Mouse (Mus musculus): ENCODE data around the gene Vgll3. TPM values are rescaled to one million over a fixed set of nuclear protein-coding genes. Genes with fewer than 3 reads are reported as not detected.

The Vgll3 gene
- not detected in 2 replicates for total RNA-seq (2017)

DNA sequence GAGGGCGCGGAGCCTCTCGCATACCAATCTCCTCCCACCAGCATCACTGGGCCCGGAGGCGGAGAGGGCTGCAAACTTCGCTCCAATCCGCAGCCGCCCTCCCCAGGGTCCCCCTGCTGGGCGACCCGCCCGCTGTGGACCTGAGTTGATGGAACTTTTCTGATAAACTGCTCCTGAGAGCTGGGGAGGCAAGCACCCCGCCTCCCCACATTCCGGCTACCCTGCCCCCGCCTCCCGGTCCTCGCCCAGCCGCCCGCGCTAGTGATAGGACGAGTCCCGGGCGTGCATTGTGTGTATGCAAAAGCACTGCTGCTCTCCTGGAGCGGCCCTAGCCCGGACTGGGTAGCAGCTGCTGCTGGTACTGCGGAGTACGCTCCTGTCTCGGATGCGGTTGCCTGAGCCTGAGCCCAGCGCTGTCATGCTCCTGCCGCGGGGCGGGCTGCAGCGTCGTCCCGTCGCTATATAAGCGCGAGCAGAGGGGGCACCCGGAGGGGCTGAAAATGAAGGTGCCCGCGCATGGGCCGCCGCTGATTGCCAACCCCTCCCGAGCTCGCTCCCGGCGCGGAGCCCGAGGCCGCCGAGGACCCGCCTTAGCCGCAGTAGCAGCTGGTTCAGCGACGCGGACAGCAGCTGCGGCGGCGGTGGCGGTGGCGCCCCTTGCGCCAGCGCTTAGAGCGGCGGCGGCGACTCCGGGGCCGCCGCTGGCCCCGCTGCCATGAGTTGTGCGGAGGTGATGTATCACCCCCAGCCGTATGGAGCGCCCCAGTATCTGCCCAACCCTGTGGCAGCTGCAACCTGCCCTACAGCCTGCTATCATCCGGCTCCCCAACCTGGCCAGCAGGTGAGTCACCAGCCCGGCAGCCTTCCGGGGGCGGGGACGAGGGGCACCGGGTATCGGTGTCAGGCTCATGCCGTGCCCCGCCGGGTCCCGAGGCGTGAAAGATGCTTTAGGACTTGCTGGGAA, at the start of gene Vgll3:
TSS of gene Vgll3 (plus strand) at position 340 of the 964 bp plus-strand sequence.
- peak; percentile 78 for ATAC-seq (replicated peaks; ENCODE audit: low read depth, poor library complexity, severe bottlenecking)

GRCm38 (mm10) chr16:65765976-65766375, 49.1 kb upstream of the Vgll3 start:
- no peak for ATAC-seq (replicated peaks; ENCODE audit: low read depth, poor library complexity, severe bottlenecking)

GRCm38 (mm10) chr16:65785959-65786358, 29.1 kb upstream of the Vgll3 start:
- no peak for ATAC-seq (replicated peaks; ENCODE audit: low read depth, poor library complexity, severe bottlenecking)

- ATAC-seq (replicated peaks; ENCODE audit: low read depth, poor library complexity, severe bottlenecking): no peak
These were observed 1.0 kb downstream of the Vgll3 start for GRCm38 (mm10) chr16:65816059-65816458.

GRCm38 (mm10) chr16:65818779-65819178, 3.7 kb downstream of the Vgll3 start:
- ATAC-seq (replicated peaks; ENCODE audit: low read depth, poor library complexity, severe bottlenecking): no peak

DNA sequence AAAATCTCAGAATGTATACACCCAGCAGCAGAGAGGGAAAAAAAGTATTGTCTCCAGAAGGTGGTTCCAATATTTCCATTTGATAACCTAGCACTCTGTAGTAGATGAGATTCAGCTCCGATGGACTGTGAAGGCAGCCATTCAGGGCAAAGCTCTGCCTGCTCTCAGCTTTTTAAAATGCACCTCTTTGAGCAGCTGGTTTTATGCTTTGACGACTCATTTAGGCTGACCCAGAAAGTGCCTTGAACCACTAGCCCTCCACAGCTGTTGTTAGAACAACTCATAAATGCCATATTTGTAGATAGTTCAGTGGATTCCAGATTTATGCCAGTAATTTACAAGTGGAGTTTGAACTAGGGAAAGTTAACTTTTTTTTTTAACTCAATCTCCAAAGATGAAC, 5.7 kb downstream of the Vgll3 start:
- ATAC-seq (replicated peaks; ENCODE audit: low read depth, poor library complexity, severe bottlenecking): no peak

DNA sequence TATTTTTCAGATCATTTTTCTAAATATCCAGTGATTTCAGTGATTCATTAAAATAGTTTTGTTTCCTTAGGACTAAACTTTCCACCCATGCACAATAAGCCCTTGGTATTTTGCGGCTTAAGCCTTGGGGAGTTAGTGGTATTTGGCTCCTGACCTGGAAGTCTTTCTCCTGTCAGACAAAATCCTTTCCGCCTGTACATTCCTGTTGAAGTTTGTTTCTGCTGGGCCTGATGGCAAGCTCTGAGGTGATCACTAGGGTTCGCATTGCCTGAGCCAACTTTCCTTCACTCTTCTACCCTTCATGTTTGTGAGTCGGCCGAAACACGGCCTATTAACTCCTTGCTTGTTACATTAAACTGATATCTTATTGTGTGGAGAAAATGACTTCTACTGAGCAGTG, 8.7 kb downstream of the Vgll3 start:
- ATAC-seq (replicated peaks; ENCODE audit: low read depth, poor library complexity, severe bottlenecking): no peak

DNA sequence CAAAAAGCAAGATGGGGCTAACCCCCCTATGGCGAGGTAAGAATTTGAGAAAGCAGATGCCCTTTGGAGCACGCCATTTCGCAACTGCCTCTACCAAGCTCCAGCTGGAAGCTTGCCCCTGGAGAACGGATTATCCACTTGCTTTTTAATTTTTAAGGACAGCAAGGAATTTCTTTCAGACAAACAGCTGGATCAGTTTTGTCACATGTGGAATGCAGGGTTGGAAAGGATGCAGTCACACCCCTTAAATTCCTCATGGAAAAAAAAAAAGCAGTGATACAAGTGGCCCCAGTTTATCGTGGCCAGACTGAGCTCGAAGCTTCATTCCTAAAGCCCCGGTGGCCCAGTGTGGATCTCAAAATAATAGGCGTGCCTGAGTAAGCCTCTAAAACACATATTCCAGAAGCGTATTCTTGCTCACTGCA, 13.1 kb downstream of the Vgll3 start:
- ATAC-seq (replicated peaks; ENCODE audit: low read depth, poor library complexity, severe bottlenecking): no peak

DNA sequence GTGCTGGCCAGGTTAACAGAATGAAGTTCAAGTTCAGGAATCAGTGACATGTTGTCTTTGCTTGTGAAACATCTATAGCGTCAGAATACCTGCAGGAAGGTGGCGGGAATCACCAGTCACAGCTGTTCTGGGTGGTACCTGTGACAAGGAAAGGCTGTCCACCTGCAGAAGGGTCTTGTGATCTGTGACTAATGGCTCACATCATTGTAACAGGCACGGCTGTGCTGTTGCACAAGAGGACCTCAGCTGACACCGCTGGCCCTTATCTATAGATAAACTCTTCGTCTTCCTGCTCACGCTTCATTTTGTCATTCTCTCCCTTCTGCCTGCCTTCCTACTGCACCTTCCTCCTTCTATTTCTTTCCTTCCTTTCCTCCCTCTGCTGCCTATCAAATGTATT, 14.0 kb downstream of the Vgll3 start:
- no peak for ATAC-seq (replicated peaks; ENCODE audit: low read depth, poor library complexity, severe bottlenecking)

GRCm38 (mm10) chr16:65834721-65835120, 19.7 kb downstream of the Vgll3 start:
- ATAC-seq (replicated peaks; ENCODE audit: low read depth, poor library complexity, severe bottlenecking): no peak

GRCm38 (mm10) chr16:65850126-65850525, 35.1 kb downstream of the Vgll3 start:
- ATAC-seq (replicated peaks; ENCODE audit: low read depth, poor library complexity, severe bottlenecking): no peak

DNA sequence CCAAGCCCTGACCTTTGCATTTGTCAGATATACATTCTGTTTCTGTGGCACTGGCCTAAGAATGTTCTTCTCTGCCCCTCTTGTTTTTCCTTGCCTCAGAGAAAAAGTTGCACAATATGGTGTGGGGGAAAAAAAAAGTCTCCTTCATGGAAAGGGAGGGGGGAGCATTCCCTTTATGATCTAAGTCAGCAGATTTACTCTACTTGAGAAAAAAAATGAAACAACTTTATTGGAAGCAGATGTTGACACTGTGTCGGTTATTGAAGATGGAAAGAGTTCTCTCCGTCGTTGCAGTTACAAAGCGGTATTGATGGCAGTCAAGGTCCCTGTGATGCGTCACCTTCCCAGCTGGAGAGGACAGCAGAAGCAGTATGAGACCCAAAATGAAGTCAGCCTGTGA, 49.4 kb downstream of the Vgll3 start:
- ATAC-seq (replicated peaks; ENCODE audit: low read depth, poor library complexity, severe bottlenecking): no peak

GRCm38 (mm10) chr16:65867927-65868326, 52.9 kb downstream of the Vgll3 start:
- no peak for ATAC-seq (replicated peaks; ENCODE audit: low read depth, poor library complexity, severe bottlenecking)

- ATAC-seq (replicated peaks; ENCODE audit: low read depth, poor library complexity, severe bottlenecking): no peak
These were observed 53.9 kb downstream of the Vgll3 start for GRCm38 (mm10) chr16:65868933-65869332.

- ATAC-seq (replicated peaks; ENCODE audit: low read depth, poor library complexity, severe bottlenecking): no peak
These were observed 73.9 kb downstream of the Vgll3 start for GRCm38 (mm10) chr16:65888940-65889339.

Measured in common myeloid progenitor, adult 5-6 weeks (primary cell).